Comparison of ENCODE assay signal across 10 mouse cellular contexts in genomic region chr4:95483571-95483970, GRCm38 (mm10).
DNase-seq lines count a peak whose midpoint lies in the region; ATAC-seq lines count a peak whose summit lies in the region.
"Had no signal": no experiment of that assay in that cellular context is flagged by ENCODE, and none has a peak within 500 bp of the region (broad histone marks: within the 10 kb centered on the region; RNA-seq: fewer than 3 reads in every experiment).

No protein-coding gene starts in this region.

- peak; percentile 67 for ATAC-seq in heart, embryonic 15.5 days (replicated peaks; ENCODE audit: insufficient number of reproducible peaks, insufficient read depth, low FRiP score, low read depth)
- peak; percentile 55; the same call in 1 of the 2 replicates for ATAC-seq in limb, embryonic 15.5 days (ENCODE audit: insufficient number of reproducible peaks, low FRiP score, low TSS enrichment, low read depth)
- no peak for ATAC-seq in forebrain, embryonic 12.5 days (ENCODE audit: low FRiP score)

- no peaks in the 10 kb centered on the region for H3K36me3 ChIP-seq in heart, embryonic 15.5 days
- no peaks in the 10 kb centered on the region for H3K36me3 ChIP-seq in limb, embryonic 15.5 days
- H3K36me3 ChIP-seq in forebrain, embryonic 12.5 days (replicated peaks) = no peaks in the 10 kb centered on the region
- H3K36me3 ChIP-seq: hindbrain, embryonic 15.5 days; neural tube, embryonic 13.5 days had no signal

- no peak overlapping the region for H3K4me3 ChIP-seq in heart, embryonic 15.5 days
- no peak overlapping the region for H3K4me3 ChIP-seq in limb, embryonic 15.5 days
- H3K4me3 ChIP-seq in forebrain, embryonic 12.5 days (replicated peaks) = no peak overlapping the region
- H3K4me3 ChIP-seq: hindbrain, embryonic 15.5 days; neural tube, embryonic 13.5 days had no signal

- H3K4me2 ChIP-seq in heart, embryonic 15.5 days = no peak overlapping the region
- H3K4me2 ChIP-seq in limb, embryonic 15.5 days = no peak overlapping the region
- H3K4me2 ChIP-seq in forebrain, embryonic 12.5 days = no peak overlapping the region
- H3K4me2 ChIP-seq: hindbrain, embryonic 15.5 days; neural tube, embryonic 13.5 days had no signal

- H3K9ac ChIP-seq in heart, embryonic 15.5 days = no peak overlapping the region
- H3K9ac ChIP-seq in limb, embryonic 15.5 days = no peak overlapping the region
- H3K9ac ChIP-seq in forebrain, embryonic 12.5 days = no peak overlapping the region
- H3K9ac ChIP-seq: hindbrain, embryonic 15.5 days; neural tube, embryonic 13.5 days had no signal

- peak; percentile 28 for DNase-seq in urinary bladder, adult 2 months (ENCODE audit: low spot score)
- no peak for DNase-seq in urinary bladder, postnatal 10 days (ENCODE audit: low spot score)
- DNase-seq in urinary bladder, postnatal 36 days (ENCODE audit: low spot score in 2 of 2) = peak; percentile 49 to 75
- no peak for DNase-seq in spleen, adult 12 weeks (ENCODE audit: low spot score)
- DNase-seq in spleen, adult 18-20 months = no peak

- WGBS in heart, embryonic 15.5 days = 40% methylated on average over 6 of the region's 6 CpGs
- 74% methylated on average over 6 of the region's 6 CpGs for WGBS in limb, embryonic 15.5 days
- 83% methylated on average over 6 of the region's 6 CpGs for WGBS in forebrain, embryonic 12.5 days

- no peaks in the 10 kb centered on the region for H3K27me3 ChIP-seq in heart, embryonic 15.5 days
- H3K27me3 ChIP-seq in limb, embryonic 15.5 days = no peaks in the 10 kb centered on the region
- no peaks in the 10 kb centered on the region for H3K27me3 ChIP-seq in forebrain, embryonic 12.5 days
- H3K27me3 ChIP-seq: hindbrain, embryonic 15.5 days; neural tube, embryonic 13.5 days had no signal

- H3K9me3 ChIP-seq in heart, embryonic 15.5 days (replicated peaks) = no peaks in the 10 kb centered on the region
- no peaks in the 10 kb centered on the region for H3K9me3 ChIP-seq in limb, embryonic 15.5 days
- no peaks in the 10 kb centered on the region for H3K9me3 ChIP-seq in forebrain, embryonic 12.5 days
- H3K9me3 ChIP-seq: hindbrain, embryonic 15.5 days; neural tube, embryonic 13.5 days had no signal

- H3K27ac ChIP-seq in heart, embryonic 15.5 days = peak overlapping the region; percentile 20; the same call in 1 of the 2 replicates
- H3K27ac ChIP-seq in limb, embryonic 15.5 days = no peak overlapping the region
- no peak overlapping the region for H3K27ac ChIP-seq in forebrain, embryonic 12.5 days
- H3K27ac ChIP-seq: hindbrain, embryonic 15.5 days; neural tube, embryonic 13.5 days had no signal

- peaks cover 6% of the 10 kb centered on the region; the same call in 1 of the 2 replicates for H3K4me1 ChIP-seq in heart, embryonic 15.5 days (replicated peaks)
- no peaks in the 10 kb centered on the region; the same call in 1 of the 2 replicates for H3K4me1 ChIP-seq in limb, embryonic 15.5 days
- H3K4me1 ChIP-seq in forebrain, embryonic 12.5 days = no peaks in the 10 kb centered on the region
- H3K4me1 ChIP-seq: hindbrain, embryonic 15.5 days; neural tube, embryonic 13.5 days had no signal

Comparison
In these comparisons a context has a peak if more than half of its experiments do, and no peak if none do; other contexts are left out.
1. DNase-seq: peak in urinary bladder, adult 2 months (single experiment) and urinary bladder, postnatal 36 days (2 of 2); none in urinary bladder, postnatal 10 days (single experiment), spleen, adult 12 weeks (single experiment) and spleen, adult 18-20 months (0 of 2).